Mouse (Mus musculus) forebrain, postnatal 0 days (tissue): ENCODE data around the gene Fam107b. TPM values are rescaled to one million over a fixed set of nuclear protein-coding genes. Genes with fewer than 3 reads are reported as not detected.

Experiments used
- ATAC-seq: fragments of 200-750 bp; cut with Nextera tagmentation; 2 replicates; pipeline ENCODE4 v1.8.0; 2017; ENCODE audit warnings: mild to moderate bottlenecking, moderate library complexity
- DNase-seq: peaks from one replicate; pipeline ENCODE4 v3.0.0-alpha.2; 2015
- H3K27ac ChIP-seq: fragments of 300-500 bp; sonication (generic); 2 replicates; pipeline ENCODE4 v1.5.1; 2014; ENCODE audit warnings: low read depth, mild to moderate bottlenecking, antibody characterized with exemption, low read length, moderate library complexity, mixed read lengths
- H3K27me3 ChIP-seq: fragments of 300-500 bp; sonication (generic); 2 replicates; pipeline ENCODE4 v1.6.1; 2014; ENCODE audit warnings: mild to moderate bottlenecking, low read length, mixed read lengths; ENCODE audit not compliant: insufficient read depth
- H3K36me3 ChIP-seq: fragments of 300-500 bp; sonication (generic); 2 replicates; pipeline ENCODE4 v1.6.1; 2014; ENCODE audit warnings: mild to moderate bottlenecking, moderate library complexity; ENCODE audit not compliant: insufficient read depth
- H3K4me1 ChIP-seq: fragments of 300-500 bp; sonication (generic); 2 replicates; pipeline ENCODE4 v1.6.1; 2014; ENCODE audit warnings: antibody characterized with exemption; ENCODE audit not compliant: insufficient read depth
- H3K4me2 ChIP-seq: fragments of 300-500 bp; sonication (generic); 2 replicates; pipeline ENCODE4 v1.6.1; 2014; ENCODE audit warnings: low read depth, mild to moderate bottlenecking, moderate library complexity
- H3K4me3 ChIP-seq: fragments of 300-500 bp; sonication (generic); 2 replicates; pipeline ENCODE4 v1.5.1; 2014; ENCODE audit warnings: low read depth, low read length, mixed read lengths
- H3K9ac ChIP-seq: fragments of 300-500 bp; sonication (generic); 2 replicates; pipeline ENCODE4 v1.6.1; 2014; ENCODE audit warnings: mild to moderate bottlenecking
- H3K9me3 ChIP-seq: fragments of 300-500 bp; sonication (generic); 2 replicates; pipeline ENCODE4 v1.6.1; 2016; ENCODE audit warnings: low read length
- CTCF ChIP-seq: sonication (generic); IDR thresholded peaks from 2 replicates; pipeline ENCODE4 v1.5.1; 2016; ENCODE audit warnings: antibody characterized with exemption, control low read depth, low read depth
- WGBS: fragments of 180-500 bp; shearing (Covaris S2); extraction: QIAGEN DNeasy Blood & Tissue Kit; methylation state at CpG from one replicate; pipeline ENCODE4 v1.1.7; 2014; 5-methylcytosine and 5-hydroxymethylcytosine counted together
- polyA plus RNA-seq: library from polyadenylated mRNA; unstranded; fragments of >200 nt; fragmentation: Nextera tagmentation; extraction: Ambion mirVana; gene quantifications from 2 replicates; pipeline ENCODE4 v1.2.1, GENCODE M21; 2015
- total RNA-seq: library from RNA; depleted of rRNA; stranded (reverse); fragments of >200 nt; gene quantifications from 2 replicates; pipeline ENCODE4 v1.2.3, GENCODE M21; 2014

Fam107b gene
- total and polyA plus RNA-seq, 2 experiments from 2014 or later, result 31.2 to 63.4 TPM

DNA sequence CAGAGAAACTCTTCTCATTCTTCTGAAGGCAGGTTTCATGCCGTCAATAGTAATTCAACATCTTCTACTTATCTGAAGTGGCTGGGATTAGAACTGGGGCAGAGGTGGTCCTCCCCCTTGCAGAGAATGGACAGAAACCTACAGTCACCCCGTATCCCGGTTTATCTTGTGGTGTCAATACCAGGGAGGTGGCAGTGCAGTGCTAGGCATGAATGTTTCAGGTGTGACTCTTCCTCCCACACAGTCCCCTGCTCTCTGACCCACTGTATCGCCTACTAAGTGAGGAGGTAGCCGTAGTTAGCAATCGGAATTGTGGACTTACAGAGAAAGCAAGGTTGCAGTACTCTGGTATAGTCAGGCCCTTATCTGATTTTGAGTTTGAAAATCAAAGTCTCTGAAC lies 201.2 kb downstream of the Fam107b start:
- Histone ChIP-seq H3K27me3 (no peaks in the 10 kb centered on the region), H3K27ac (no peak overlapping the region), H3K4me1 (no peaks in the 10 kb centered on the region), H3K4me2 (no peak overlapping the region), H3K9ac (no peak overlapping the region), H3K9me3 (no peaks in the 10 kb centered on the region), H3K36me3 (peaks cover 5% of the 10 kb centered on the region; the same call in 1 of the 2 replicates), H3K4me3 (no peak overlapping the region)
- DNase-seq, result no peak
- no peak for TF ChIP-seq CTCF
- 95% methylated on average over 6 of the region's 6 CpGs for whole genome bisulfite sequencing
- ATAC-seq, result no peak

DNA sequence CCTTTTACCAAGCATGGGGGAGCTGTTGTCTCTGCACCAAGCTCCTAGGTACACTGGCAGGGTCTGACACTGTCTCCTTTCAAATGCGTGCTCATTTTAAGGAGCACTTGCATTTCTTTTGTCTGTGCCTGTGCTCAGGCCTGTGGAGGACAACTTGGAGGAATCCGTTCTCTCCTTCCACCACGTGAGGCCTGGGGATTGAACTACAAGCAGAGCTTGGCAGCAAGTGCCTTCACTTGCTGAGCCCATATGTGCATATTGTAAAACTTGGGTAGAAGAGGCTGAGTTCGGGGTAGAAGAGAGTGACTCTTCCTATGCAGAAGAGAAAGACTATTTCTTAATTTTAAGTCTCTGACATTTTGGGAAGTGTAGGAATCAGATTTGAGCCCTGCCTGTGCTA lies 202.8 kb downstream of the Fam107b start:
- no peaks in the 10 kb centered on the region for H3K4me1 ChIP-seq
- H3K27ac ChIP-seq, result no peak overlapping the region
- 47% methylated on average over 4 of the region's 4 CpGs for WGBS
- DNase-seq (no peak), ATAC-seq (no peak; the same call in 1 of the 2 replicates)
- peaks cover 5% of the 10 kb centered on the region; the same call in 1 of the 2 replicates for H3K36me3 ChIP-seq
- H3K4me2 ChIP-seq, result no peak overlapping the region
- no peak overlapping the region for H3K9ac ChIP-seq
- TF ChIP-seq CTCF, result no peak
- no peaks in the 10 kb centered on the region for H3K9me3 ChIP-seq
- H3K27me3 ChIP-seq, result no peaks in the 10 kb centered on the region
- no peak overlapping the region for H3K4me3 ChIP-seq

DNA sequence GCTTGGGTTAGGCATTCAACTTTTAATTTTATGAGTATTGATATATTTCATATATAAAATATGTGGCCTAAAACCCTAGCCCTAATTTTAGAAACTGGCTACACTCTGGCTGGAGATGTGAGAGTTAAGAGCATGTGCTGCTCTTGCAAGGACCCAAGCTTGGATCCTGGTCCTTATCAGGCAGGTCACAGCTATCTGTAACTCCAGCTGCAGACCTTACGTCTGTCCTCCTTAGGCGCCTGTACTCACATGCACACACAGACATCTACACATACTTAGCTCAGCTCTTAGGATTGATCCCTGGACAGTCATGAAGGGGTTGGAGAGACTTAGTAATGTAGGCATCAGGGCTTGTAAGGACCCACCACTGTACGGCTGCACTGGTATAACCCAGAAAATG lies 205.3 kb downstream of the Fam107b start:
- H3K9ac ChIP-seq, result no peak overlapping the region
- H3K27me3 ChIP-seq, result no peaks in the 10 kb centered on the region
- no peak overlapping the region for H3K4me2 ChIP-seq
- no peak overlapping the region for H3K4me3 ChIP-seq
- no peak overlapping the region for H3K27ac ChIP-seq
- WGBS, result 95% methylated on average over 3 of the region's 3 CpGs
- H3K4me1 ChIP-seq, result no peaks in the 10 kb centered on the region
- H3K36me3 ChIP-seq, result peaks cover 25% of the 10 kb centered on the region
- H3K9me3 ChIP-seq, result no peaks in the 10 kb centered on the region
- no peak for TF ChIP-seq CTCF
- no peak for ATAC-seq
- no peak for DNase-seq

DNA sequence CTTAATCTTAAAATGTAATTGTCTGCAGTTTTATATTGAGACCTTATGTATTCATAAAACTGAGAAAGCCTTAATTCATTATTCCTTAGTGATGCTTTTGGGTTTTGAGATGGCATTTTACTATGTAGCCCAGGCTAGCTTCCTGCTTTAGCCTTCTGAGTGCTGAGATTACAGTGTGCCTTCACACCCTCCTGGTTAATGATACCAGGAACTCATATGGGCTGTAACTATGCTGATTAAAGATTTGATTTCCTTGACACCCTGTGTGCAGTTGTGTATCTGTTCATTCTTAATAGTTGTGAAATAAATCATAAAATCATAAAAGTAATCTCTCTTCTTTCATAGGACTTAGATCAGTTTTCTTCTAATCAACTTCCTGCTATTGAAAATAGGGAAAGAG lies 205.8 kb downstream of the Fam107b start:
- DNase-seq, result no peak
- H3K9ac ChIP-seq, result no peak overlapping the region
- H3K4me1 ChIP-seq, result no peaks in the 10 kb centered on the region
- no peak overlapping the region for H3K27ac ChIP-seq
- peaks cover 26% of the 10 kb centered on the region for H3K36me3 ChIP-seq
- TF ChIP-seq CTCF, result no peak
- H3K9me3 ChIP-seq, result no peaks in the 10 kb centered on the region
- no peaks in the 10 kb centered on the region for H3K27me3 ChIP-seq
- H3K4me3 ChIP-seq, result no peak overlapping the region
- H3K4me2 ChIP-seq, result no peak overlapping the region
- ATAC-seq, result no peak

DNA sequence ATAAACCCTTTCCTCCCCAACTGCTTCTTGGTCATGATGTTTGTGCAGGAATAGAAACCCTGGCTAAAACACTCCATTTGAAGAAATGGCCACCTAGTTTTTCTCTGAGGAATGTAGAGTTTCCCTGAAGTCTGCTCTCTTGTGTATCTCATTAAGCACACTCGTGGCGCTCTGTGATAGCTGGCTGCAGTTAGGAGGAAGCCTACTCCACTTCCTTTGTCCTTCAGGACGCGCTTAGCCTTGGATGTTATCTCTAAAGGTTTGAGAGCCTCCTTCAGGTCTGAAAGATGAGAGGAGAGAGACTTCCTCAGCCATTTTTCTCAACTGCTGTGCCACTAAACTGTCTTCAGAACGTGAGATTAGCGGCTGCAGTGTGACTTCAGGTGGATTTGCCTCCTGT lies 207.4 kb downstream of the Fam107b start:
- H3K36me3 ChIP-seq, result peaks cover 31% of the 10 kb centered on the region
- 93% methylated on average over 6 of the region's 6 CpGs for WGBS
- no peaks in the 10 kb centered on the region for H3K4me1 ChIP-seq
- no peak overlapping the region for H3K4me2 ChIP-seq
- H3K4me3 ChIP-seq, result no peak overlapping the region
- H3K27me3 ChIP-seq, result no peaks in the 10 kb centered on the region
- no peak for TF ChIP-seq CTCF
- H3K9ac ChIP-seq, result no peak overlapping the region
- DNase-seq (no peak), ATAC-seq (no peak)
- no peak overlapping the region for H3K27ac ChIP-seq
- H3K9me3 ChIP-seq, result no peaks in the 10 kb centered on the region

DNA sequence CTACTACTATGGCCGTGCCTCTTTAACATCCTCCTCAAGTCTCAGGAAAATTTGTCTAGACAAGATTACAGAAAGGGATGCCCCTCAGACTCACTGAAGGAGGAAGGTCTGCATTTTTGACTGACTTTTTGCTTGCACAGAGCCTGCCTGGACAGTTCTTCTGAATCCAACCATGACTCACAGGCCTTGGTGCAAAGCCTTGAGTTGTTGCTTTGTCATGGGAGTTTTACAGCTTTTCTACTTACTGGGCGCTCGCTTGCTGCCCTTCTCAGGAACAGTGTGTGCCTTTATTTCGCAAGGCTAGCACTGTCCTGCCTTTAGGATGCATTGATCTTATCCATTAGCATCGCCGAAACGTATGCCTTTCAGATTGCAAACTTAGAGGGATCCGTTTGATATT lies 215.3 kb downstream of the Fam107b start:
- DNase-seq (no peak), ATAC-seq (no peak)
- WGBS, result 89% methylated on average over 8 of the region's 8 CpGs
- Histone ChIP-seq H3K4me2 (no peak overlapping the region), H3K4me3 (no peak overlapping the region), H3K9me3 (no peaks in the 10 kb centered on the region), H3K36me3 (peaks cover 6% of the 10 kb centered on the region; the same call in 1 of the 2 replicates), H3K27ac (no peak overlapping the region), H3K27me3 (no peaks in the 10 kb centered on the region), H3K4me1 (no peaks in the 10 kb centered on the region), H3K9ac (no peak overlapping the region)
- no peak for TF ChIP-seq CTCF

DNA sequence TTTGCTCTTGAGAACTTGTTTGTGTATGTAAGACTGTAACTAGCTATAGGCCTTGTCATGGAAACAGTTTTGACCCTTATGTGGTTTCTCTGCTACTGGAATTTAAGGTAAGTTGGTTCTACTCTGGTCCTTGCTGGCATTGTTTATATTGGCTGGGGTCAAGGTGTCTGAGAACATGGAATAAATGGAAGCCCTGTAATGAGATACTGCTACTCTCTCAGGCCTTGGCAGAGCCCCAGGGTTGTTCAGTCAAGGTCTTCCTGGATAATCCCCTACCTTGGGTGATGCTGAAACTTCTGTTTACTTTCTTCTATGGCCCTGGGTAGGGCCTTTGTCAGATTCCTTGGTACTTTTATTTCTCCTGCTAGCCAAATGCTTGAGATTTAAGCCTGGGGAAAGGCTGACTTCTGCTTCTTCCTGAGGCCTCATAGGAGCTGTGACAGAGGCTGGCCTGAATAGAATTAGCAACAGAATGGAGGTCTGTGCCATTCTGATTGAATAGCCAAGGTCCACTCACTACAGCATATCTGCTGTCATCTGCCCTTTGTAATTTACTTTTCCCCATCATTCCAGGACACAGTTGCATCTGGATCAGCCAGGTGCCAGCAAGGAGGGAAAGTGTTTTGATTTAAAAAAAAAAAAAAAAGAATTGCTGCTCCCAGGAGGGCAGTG lies 217.6 kb downstream of the Fam107b start:
- TF ChIP-seq CTCF, result no peak
- Histone ChIP-seq H3K27ac (no peak overlapping the region), H3K27me3 (no peaks in the 10 kb centered on the region), H3K36me3 (no peaks in the 10 kb centered on the region), H3K4me1 (no peaks in the 10 kb centered on the region), H3K4me3 (no peak overlapping the region), H3K4me2 (no peak overlapping the region), H3K9me3 (no peaks in the 10 kb centered on the region), H3K9ac (no peak overlapping the region)
- DNase-seq, result no peak
- no peak for ATAC-seq

DNA sequence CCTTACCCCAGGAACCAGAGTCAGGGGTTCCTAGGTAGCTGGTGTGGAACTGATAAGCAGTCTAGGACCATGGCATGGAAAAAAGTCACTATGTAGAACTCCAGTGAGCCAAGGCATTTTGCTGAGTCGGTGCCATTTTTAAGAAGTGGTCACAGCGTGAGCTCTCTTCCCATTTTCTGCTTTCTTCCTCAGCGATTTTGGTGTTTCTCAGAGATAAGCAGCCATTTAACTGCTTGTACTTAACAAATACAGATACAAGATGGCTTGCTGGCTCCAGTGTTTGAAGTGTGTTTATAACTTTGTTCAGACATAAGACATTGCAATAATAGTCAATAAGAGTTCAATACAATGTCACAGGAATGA lies 218.1 kb downstream of the Fam107b start:
- 84% methylated on average over 3 of the region's 3 CpGs for WGBS
- H3K27me3 ChIP-seq, result no peaks in the 10 kb centered on the region
- H3K9me3 ChIP-seq, result no peaks in the 10 kb centered on the region
- H3K4me3 ChIP-seq, result no peak overlapping the region
- no peak overlapping the region for H3K4me2 ChIP-seq
- DNase-seq, result no peak
- H3K27ac ChIP-seq, result no peak overlapping the region
- H3K4me1 ChIP-seq, result no peaks in the 10 kb centered on the region
- H3K9ac ChIP-seq, result no peak overlapping the region
- ATAC-seq, result no peak
- H3K36me3 ChIP-seq, result no peaks in the 10 kb centered on the region
- no peak for TF ChIP-seq CTCF
